Comparison of ENCODE assay signal across 17 mouse cellular contexts in the genomic region with DNA sequence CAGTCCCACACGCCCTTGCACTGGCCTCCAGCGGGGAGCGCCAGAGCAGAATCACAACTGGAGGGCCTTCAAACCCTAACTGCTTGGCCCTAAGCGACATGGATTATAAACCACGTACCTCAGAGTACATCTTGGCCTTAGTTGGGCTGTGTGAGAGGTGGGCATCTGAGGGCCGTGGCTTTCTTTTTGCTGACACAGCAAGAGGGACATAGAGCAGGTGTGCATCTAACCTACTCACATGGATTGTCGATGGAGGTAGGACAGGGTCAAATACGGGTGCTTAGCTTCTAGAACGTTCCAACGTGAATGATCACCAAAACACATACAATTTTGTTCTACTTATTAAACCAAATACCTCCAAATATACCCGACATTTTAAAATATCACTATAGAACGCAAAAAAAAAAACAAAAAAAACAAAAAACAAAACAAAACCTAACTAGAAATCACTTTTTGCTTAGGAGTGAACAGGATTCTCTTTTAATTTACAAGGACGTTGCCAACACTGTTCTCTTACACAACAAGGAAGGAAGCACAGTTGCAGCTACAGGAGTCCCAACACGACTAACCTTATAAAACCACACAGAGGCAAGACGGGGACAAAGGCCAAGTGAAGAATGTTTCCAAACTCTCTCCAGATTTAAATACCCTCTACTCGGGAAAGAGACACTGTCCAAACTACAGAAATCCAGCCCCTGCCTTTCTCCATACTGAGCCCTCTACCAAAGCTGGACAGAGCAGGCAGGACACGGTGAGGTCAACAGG. TPM values are rescaled to one million over a fixed set of nuclear protein-coding genes. Genes with fewer than 3 reads are reported as not detected.
A peak's percentile ranks its signal among the peaks of the same experiment; 100 is the strongest.
DNase-seq lines count a peak whose midpoint lies in the region; ATAC-seq and TF ChIP-seq lines count a peak whose summit lies in the region.
"Had no signal": no experiment of that assay in that cellular context is flagged by ENCODE, and none has a peak within 500 bp of the region (broad histone marks: within the 10 kb centered on the region; RNA-seq: fewer than 3 reads in every experiment).

No protein-coding gene starts in this region.

- no peaks in the 10 kb centered on the region for H3K4me1 ChIP-seq in lung, adult 2 months (ENCODE audit: control insufficient read depth, insufficient read depth, low read length)
- H3K4me1 ChIP-seq in embryonic facial prominence, embryonic 15.5 days = peaks cover 15% of the 10 kb centered on the region
- no peaks in the 10 kb centered on the region for H3K4me1 ChIP-seq in thymus, adult 2 months (replicated peaks; ENCODE audit: control insufficient read depth, insufficient read depth, low read length)
- H3K4me1 ChIP-seq: midbrain, embryonic 12.5 days; neural tube, embryonic 12.5 days had no signal

- ATAC-seq in embryonic facial prominence, embryonic 15.5 days (ENCODE audit: insufficient number of reproducible peaks, low FRiP score, low TSS enrichment, low read depth) = no peak
- ATAC-seq: hindbrain, embryonic 16.5 days had no signal

- H3K9me3 ChIP-seq in embryonic facial prominence, embryonic 15.5 days (replicated peaks) = no peaks in the 10 kb centered on the region
- H3K9me3 ChIP-seq: midbrain, embryonic 12.5 days; neural tube, embryonic 12.5 days had no signal

- peak overlapping the region; percentile 74 for H3K27ac ChIP-seq in embryonic facial prominence, embryonic 15.5 days (replicated peaks)
- no peak overlapping the region for H3K27ac ChIP-seq in thymus, adult 2 months (ENCODE audit: control insufficient read depth, insufficient read depth, low read length)
- H3K27ac ChIP-seq: midbrain, embryonic 12.5 days; neural tube, embryonic 12.5 days had no signal

- H3K27me3 ChIP-seq in embryonic facial prominence, embryonic 15.5 days = no peaks in the 10 kb centered on the region
- H3K27me3 ChIP-seq in thymus, adult 2 months (ENCODE audit: control insufficient read depth, insufficient read depth, low read length) = no peaks in the 10 kb centered on the region
- H3K27me3 ChIP-seq: midbrain, embryonic 12.5 days; neural tube, embryonic 12.5 days had no signal

- WGBS in lung, adult 2 months = 80% methylated on average over 17 of the region's 17 CpGs
- 67% methylated on average over 17 of the region's 17 CpGs for WGBS in embryonic facial prominence, embryonic 15.5 days
- WGBS in thymus, adult 2 months = 77% methylated on average over 17 of the region's 17 CpGs

- no peaks in the 10 kb centered on the region for H3K36me3 ChIP-seq in embryonic facial prominence, embryonic 15.5 days
- H3K36me3 ChIP-seq in thymus, adult 2 months (ENCODE audit: control insufficient read depth, insufficient read depth, low read length) = no peaks in the 10 kb centered on the region
- H3K36me3 ChIP-seq: midbrain, embryonic 12.5 days; neural tube, embryonic 12.5 days had no signal

- peak; percentile 27 for DNase-seq in adrenal gland, postnatal 14 days
- no peak for DNase-seq in adrenal gland, postnatal 36 days
- DNase-seq in lung, postnatal 36 days = peak; percentile 34
- no peak for DNase-seq in lung, adult 2 months
- DNase-seq in thymus, adult 2 months = no peak
- DNase-seq in left cerebral cortex, postnatal 14 days (ENCODE audit: low spot score in 2 of 2) = no peak
- DNase-seq in lung, postnatal 14 days = no peak
- DNase-seq: cerebellum, postnatal 10 days; kidney, postnatal 25 days; layer of hippocampus, postnatal 36 days; lung, adult 18-20 months; thymus, postnatal 4 days had no signal

- no peak for TF ChIP-seq CTCF in lung, adult 2 months (IDR thresholded peaks at IDR 0.05; ENCODE audit: insufficient read depth, low read length)
- no peak for TF ChIP-seq CTCF in thymus, adult 2 months (IDR thresholded peaks at IDR 0.05; ENCODE audit: borderline replicate concordance, control insufficient read depth, extremely low read depth, insufficient read depth, low read length, poor library complexity)

- no peak overlapping the region for H3K4me2 ChIP-seq in embryonic facial prominence, embryonic 15.5 days (replicated peaks)
- H3K4me2 ChIP-seq: midbrain, embryonic 12.5 days; neural tube, embryonic 12.5 days had no signal

- no peak overlapping the region for H3K4me3 ChIP-seq in lung, adult 2 months (replicated peaks; ENCODE audit: extremely low read depth, low read depth, low read length)
- H3K4me3 ChIP-seq in embryonic facial prominence, embryonic 15.5 days (replicated peaks) = no peak overlapping the region
- no peak overlapping the region for H3K4me3 ChIP-seq in thymus, adult 2 months (ENCODE audit: control insufficient read depth, insufficient read depth, low read length)
- H3K4me3 ChIP-seq: erythroblast, embryonic 14.5 days; midbrain, embryonic 12.5 days; neural tube, embryonic 12.5 days had no signal

- intact Hi-C loops in left cerebral cortex, postnatal 14 days (cut with DNase I) = no loop called here

- TF ChIP-seq POLR2A in lung, adult 2 months (IDR thresholded peaks at IDR 0.05; ENCODE audit: borderline replicate concordance, extremely low read depth, low read depth, low read length) = no peak
- TF ChIP-seq POLR2A in thymus, adult 2 months (IDR thresholded peaks at IDR 0.05; ENCODE audit: control insufficient read depth, extremely low read depth, insufficient read depth, low read length, poor library complexity) = no peak

- H3K9ac ChIP-seq in embryonic facial prominence, embryonic 15.5 days = no peak overlapping the region
- H3K9ac ChIP-seq: midbrain, embryonic 12.5 days; neural tube, embryonic 12.5 days had no signal

RNA-seq across cellular contexts. Expression of a gene that starts 15.3 kb away (rescaled TPM):
- total RNA-seq in adrenal gland, postnatal 14 days (2021) = 530 and 583 TPM in 2 replicates
- total RNA-seq in adrenal gland, postnatal 36 days (2021) = 100 to 1,000 TPM; 417 to 626 TPM
- 10.9 and 12.2 TPM in 2 replicates for polyA plus RNA-seq in lung, adult 2 months (2012; rRNA removed)
- 30.4 and 36.2 TPM in 2 replicates for polyA plus RNA-seq in embryonic facial prominence, embryonic 15.5 days (2015; fragmentation: Nextera tagmentation; extraction: Ambion mirVana)
- polyA plus RNA-seq in thymus, adult 2 months (2012; rRNA removed) = 10.9 and 19.9 TPM in 2 replicates
- total RNA-seq in left cerebral cortex, postnatal 14 days (2021) = 100 to 1,000 TPM; 108 to 113 TPM

Comparison
In these comparisons a context has a peak if more than half of its experiments do, and no peak if none do; other contexts are left out.
1. DNase-seq: peak in adrenal gland, postnatal 14 days (single experiment) and lung, postnatal 36 days (single experiment); none in adrenal gland, postnatal 36 days (0 of 2), lung, adult 2 months (single experiment), thymus, adult 2 months (single experiment), left cerebral cortex, postnatal 14 days (0 of 2) and lung, postnatal 14 days (single experiment).